Mouse (Mus musculus) large intestine, adult 2 months (tissue): ENCODE results near the gene Med12l. TPM values are rescaled to one million over a fixed set of nuclear protein-coding genes. Genes with fewer than 3 reads are reported as not detected.

Source experiments
- DNase-seq: peaks from one replicate; pipeline ENCODE4 v3.0.0-alpha.2; 2012; ENCODE audit warnings: low read depth, low spot score
- WGBS: fragments of 180-500 bp; shearing (Covaris S2); methylation state at CpG from one replicate; pipeline ENCODE4 v1.1.7; 2018; 5-methylcytosine and 5-hydroxymethylcytosine counted together
- polyA plus RNA-seq: library from polyadenylated mRNA; depleted of rRNA; stranded (reverse); fragments of >200 nt; gene quantifications from 2 replicates; pipeline ENCODE4 v1.2.3, GENCODE M21; 2012

The Med12l gene
- polyA plus RNA-seq, 1 experiment, result 0.14 TPM

GRCm38 (mm10) chr3:59211784-59212183 is 206.2 kb downstream of the Med12l start:
- 85% methylated on average over 8 of the region's 8 CpGs for WGBS
- no peak for DNase-seq

- no peak for DNase-seq
These were observed 206.8 kb downstream of the Med12l start for GRCm38 (mm10) chr3:59212404-59212803.

GRCm38 (mm10) chr3:59217211-59217610 is 211.6 kb downstream of the Med12l start:
- no peak for DNase-seq
- 89% methylated on average over 10 of the region's 10 CpGs for WGBS

- 84% methylated on average over 2 of the region's 2 CpGs for WGBS
- no peak for DNase-seq
These were observed 213.7 kb downstream of the Med12l start for GRCm38 (mm10) chr3:59219326-59219725.

- 84% methylated on average over 2 of the region's 2 CpGs for WGBS
- DNase-seq, result no peak
These were observed 216.7 kb downstream of the Med12l start for GRCm38 (mm10) chr3:59222303-59222702.

- no peak for DNase-seq
These were observed 219.8 kb downstream of the Med12l start for GRCm38 (mm10) chr3:59225411-59225810.

- 96% methylated on average over 9 of the region's 9 CpGs for WGBS
- DNase-seq, result no peak
These were observed 222.1 kb downstream of the Med12l start for GRCm38 (mm10) chr3:59227696-59228095.

GRCm38 (mm10) chr3:59228730-59229551 is 223.3 kb downstream of the Med12l start:
- WGBS, result 58% methylated on average over 10 of the region's 10 CpGs
- no peak for DNase-seq

GRCm38 (mm10) chr3:59230912-59231311 is 225.3 kb downstream of the Med12l start:
- DNase-seq, result no peak
- WGBS, result 46% methylated on average over 3 of the region's 3 CpGs

- WGBS, result 73% methylated on average over 5 of the region's 5 CpGs
These were observed 229.3 kb downstream of the Med12l start for GRCm38 (mm10) chr3:59234878-59235277.

GRCm38 (mm10) chr3:59243384-59243783 is 237.8 kb downstream of the Med12l start:
- no peak for DNase-seq
- 79% methylated on average over 6 of the region's 6 CpGs for WGBS

More at GRCm38 (mm10) chr3:59234878-59235277, 229.3 kb downstream of the Med12l start:
- DNase-seq, result no peak

GRCm38 (mm10) chr3:59248031-59248430 is 242.4 kb downstream of the Med12l start:
- DNase-seq, result no peak
- WGBS, result 84% methylated on average over 6 of the region's 6 CpGs

GRCm38 (mm10) chr3:59250454-59250853 is 244.8 kb downstream of the Med12l start:
- 96% methylated on average over 1 of the region's 1 CpGs for WGBS
- no peak for DNase-seq

GRCm38 (mm10) chr3:59257740-59258664 is 252.4 kb downstream of the Med12l start:
- no peak for DNase-seq
- WGBS, result 81% methylated on average over 20 of the region's 20 CpGs

GRCm38 (mm10) chr3:59260745-59261144 is 255.1 kb downstream of the Med12l start:
- WGBS, result 33% methylated on average over 5 of the region's 5 CpGs
- DNase-seq, result no peak

GRCm38 (mm10) chr3:59261709-59262472 is 256.3 kb downstream of the Med12l start:
- DNase-seq, result no peak
- WGBS, result 84% methylated on average over 9 of the region's 9 CpGs

- 83% methylated on average over 7 of the region's 7 CpGs for WGBS
- no peak for DNase-seq
These were observed 257.1 kb downstream of the Med12l start, which contains the start of gene P2ry12 for GRCm38 (mm10) chr3:59262704-59263103. Gene P2ry12, minus strand, starts transcription at chr3:59262871.

GRCm38 (mm10) chr3:59263417-59263816 is 257.8 kb downstream of the Med12l start:
- 95% methylated on average over 2 of the region's 2 CpGs for WGBS
- no peak for DNase-seq

- 76% methylated on average over 3 of the region's 3 CpGs for WGBS
- no peak for DNase-seq
These were observed 258.4 kb downstream of the Med12l start for GRCm38 (mm10) chr3:59263988-59264387.

GRCm38 (mm10) chr3:59270811-59271210 is 265.2 kb downstream of the Med12l start:
- 94% methylated on average over 6 of the region's 6 CpGs for WGBS
- no peak for DNase-seq
